Mouse (Mus musculus) kidney, postnatal 0 days (tissue): ENCODE measurements around the gene Srsf4. TPM values are rescaled to one million over a fixed set of nuclear protein-coding genes. Genes with fewer than 3 reads are reported as not detected.
A peak's percentile ranks its signal among the peaks of the same experiment; 100 is the strongest.

ENCODE experiments used
- ATAC-seq: fragments of 200-750 bp; cut with Nextera tagmentation; replicated peaks from 2 replicates; pipeline ENCODE4 v1.8.0; 2017; ENCODE audit warnings: low read depth, moderate number of reproducible peaks, moderate TSS enrichment, moderate library complexity; ENCODE audit not compliant: low FRiP score
- DNase-seq: peaks from one replicate; pipeline ENCODE4 v3.0.0-alpha.2; 2016; ENCODE audit warnings: low spot score
- H3K27ac ChIP-seq: fragments of 300-500 bp; sonication (generic); 2 replicates; pipeline ENCODE4 v1.5.1; 2014; ENCODE audit warnings: mild to moderate bottlenecking
- H3K27me3 ChIP-seq: fragments of 300-500 bp; sonication (generic); 2 replicates; pipeline ENCODE4 v1.6.1; 2014; ENCODE audit warnings: low read length, mixed read lengths; ENCODE audit not compliant: insufficient read depth
- H3K36me3 ChIP-seq: fragments of 300-500 bp; sonication (generic); 2 replicates; pipeline ENCODE4 v1.6.1; 2014; ENCODE audit warnings: low read length, mixed read lengths; ENCODE audit not compliant: insufficient read depth
- H3K4me1 ChIP-seq: fragments of 300-500 bp; sonication (generic); replicated peaks from 2 replicates; pipeline ENCODE4 v1.6.1; 2014; ENCODE audit warnings: antibody characterized with exemption, low read length, mixed read lengths; ENCODE audit not compliant: insufficient read depth
- H3K4me2 ChIP-seq: fragments of 300-500 bp; sonication (generic); 2 replicates; pipeline ENCODE4 v1.6.1; 2014; ENCODE audit warnings: mild to moderate bottlenecking, low read length, moderate library complexity, mixed read lengths
- H3K4me3 ChIP-seq: fragments of 300-500 bp; sonication (generic); replicated peaks from 2 replicates; pipeline ENCODE4 v1.5.1; 2014; ENCODE audit warnings: low read depth, low read length
- H3K9ac ChIP-seq: fragments of 300-500 bp; sonication (generic); 2 replicates; pipeline ENCODE4 v1.6.1; 2014; ENCODE audit warnings: low read depth, low read length
- H3K9me3 ChIP-seq: fragments of 300-500 bp; sonication (generic); replicated peaks from 2 replicates; pipeline ENCODE4 v1.6.1; 2016; ENCODE audit warnings: low read length, inconsistent platforms, mixed read lengths
- CTCF ChIP-seq: IDR thresholded peaks from 2 replicates; pipeline ENCODE4 v1.5.1; 2016; ENCODE audit warnings: antibody characterized with exemption, low read depth, mild to moderate bottlenecking, moderate library complexity
- WGBS: fragments of 180-500 bp; shearing (Covaris S2); extraction: QIAGEN DNeasy Blood & Tissue Kit; methylation state at CpG from one replicate; pipeline ENCODE4 v1.1.7; 2014; 5-methylcytosine and 5-hydroxymethylcytosine counted together
- polyA plus RNA-seq: library from polyadenylated mRNA; unstranded; fragments of >200 nt; fragmentation: Nextera tagmentation; extraction: Ambion mirVana; gene quantifications from 2 replicates; pipeline ENCODE4 v1.2.1, GENCODE M21; 2015

Srsf4 gene
- 76.1 and 81.0 TPM in 2 replicates for polyA plus RNA-seq

DNA sequence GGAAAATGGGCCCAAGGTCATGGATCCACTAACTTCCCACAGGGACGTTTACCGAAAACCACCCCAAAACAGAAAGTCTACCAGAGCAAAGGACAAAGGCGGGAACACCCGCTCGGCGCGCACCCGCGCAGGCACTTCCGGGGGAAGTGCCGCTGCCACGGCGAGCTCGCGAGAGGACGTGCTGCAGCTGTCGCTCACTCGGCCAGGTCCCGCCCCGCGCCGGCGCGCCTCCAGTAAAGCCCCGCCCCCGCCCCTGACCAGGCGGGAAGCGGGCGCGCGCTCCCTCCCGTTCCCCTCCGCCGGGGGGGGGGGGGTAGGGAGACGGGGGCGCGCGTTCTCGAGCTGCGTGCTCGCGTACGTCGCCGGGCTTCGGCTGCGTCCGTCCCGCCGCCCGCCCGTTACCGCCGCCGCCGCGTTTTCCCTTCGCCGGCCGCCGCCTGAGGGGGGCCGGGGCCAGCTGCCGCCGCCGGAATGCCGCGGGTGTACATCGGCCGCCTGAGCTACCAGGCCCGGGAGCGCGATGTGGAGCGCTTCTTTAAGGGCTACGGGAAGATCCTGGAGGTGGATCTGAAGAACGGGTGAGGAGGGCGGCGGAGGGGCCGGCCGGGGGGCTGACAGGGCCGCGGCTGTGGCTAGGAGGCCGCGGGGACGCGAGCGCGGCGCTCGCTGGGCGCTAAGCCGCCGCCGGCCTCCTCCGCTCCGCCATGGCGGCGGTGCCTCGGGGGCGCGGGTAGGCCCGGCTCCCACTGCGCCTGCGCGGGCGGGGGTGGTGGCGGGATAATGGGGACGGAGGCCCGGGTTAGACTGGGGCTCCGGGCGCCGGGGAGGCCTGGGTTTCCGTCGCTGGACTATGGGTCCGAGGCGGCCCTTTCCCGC lies at the start of gene Srsf4:
Srsf4 (plus strand) TSS at position 325 of the 876 bp plus-strand sequence.
- peak within 1 kb of the TSS; percentile 99 for H3K27ac ChIP-seq
- peak within 1 kb of the TSS; percentile 71 for H3K4me3 ChIP-seq
- TF ChIP-seq CTCF: no peak
- H3K36me3 ChIP-seq: no peaks in the 10 kb centered on the region
- H3K4me1 ChIP-seq: peaks cover 22% of the 10 kb centered on the region
- H3K27me3 ChIP-seq: no peaks in the 10 kb centered on the region
- under 1% methylated on average over 80 of the region's 116 CpGs for WGBS
- DNase-seq (peak; percentile 96), ATAC-seq (peak; percentile 95)
- no peaks in the 10 kb centered on the region for H3K9me3 ChIP-seq
- peak within 1 kb of the TSS; percentile 98 for H3K9ac ChIP-seq
- H3K4me2 ChIP-seq: peak within 1 kb of the TSS; percentile 85

DNA sequence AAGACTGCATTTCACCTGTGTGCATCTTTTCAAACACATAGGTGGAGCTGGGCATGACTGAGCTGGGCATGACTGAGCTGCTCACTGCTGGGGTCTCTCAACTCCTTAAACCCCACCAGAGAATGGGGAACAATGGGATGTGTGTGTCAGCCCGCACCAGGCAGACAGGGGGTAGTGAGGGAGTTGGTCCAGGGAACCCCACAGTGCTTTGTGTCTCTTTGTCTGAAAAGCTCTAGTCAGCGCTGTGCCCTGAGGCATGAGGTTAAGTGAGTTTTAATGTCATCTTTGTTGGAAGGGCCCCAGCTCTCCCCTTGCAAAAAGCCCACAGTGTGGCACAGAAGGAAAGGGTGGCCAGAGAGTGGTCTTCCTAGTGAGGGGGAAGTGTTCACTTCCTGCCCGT lies 48.5 kb upstream of the Srsf4 start:
- Histone ChIP-seq H3K27ac (no peak overlapping the region), H3K4me3 (no peak overlapping the region), H3K27me3 (no peaks in the 10 kb centered on the region), H3K9me3 (no peaks in the 10 kb centered on the region), H3K36me3 (no peaks in the 10 kb centered on the region; the same call in 1 of the 2 replicates), H3K4me2 (no peak overlapping the region), H3K9ac (no peak overlapping the region), H3K4me1 (peaks cover 14% of the 10 kb centered on the region; the same call in 1 of the 2 replicates)
- 69% methylated on average over 3 of the region's 3 CpGs for WGBS
- no peak for TF ChIP-seq CTCF
- no peak for ATAC-seq
- DNase-seq: no peak

DNA sequence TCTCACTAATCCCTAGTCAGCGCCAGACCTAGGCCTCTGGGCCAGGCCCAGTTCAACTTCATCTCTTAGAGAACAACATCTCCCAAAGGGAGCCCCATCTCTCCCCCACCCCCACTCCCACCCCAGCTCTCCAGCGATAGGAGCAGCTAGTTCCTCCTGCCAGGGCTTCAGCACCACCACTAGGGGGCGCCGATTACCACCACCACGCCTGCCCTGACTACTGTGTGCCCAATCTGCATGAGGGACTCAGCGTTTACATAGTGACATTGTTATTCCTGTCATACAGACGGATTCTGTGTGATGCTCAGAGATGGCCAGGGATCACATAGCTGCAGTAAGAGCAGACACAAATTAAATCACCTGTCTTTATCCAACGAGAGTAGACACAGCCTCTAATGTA lies 47.6 kb upstream of the Srsf4 start:
- Histone ChIP-seq H3K9me3 (no peaks in the 10 kb centered on the region), H3K27me3 (no peaks in the 10 kb centered on the region), H3K9ac (no peak overlapping the region), H3K4me1 (peaks cover 14% of the 10 kb centered on the region; the same call in 1 of the 2 replicates), H3K27ac (no peak overlapping the region), H3K36me3 (no peaks in the 10 kb centered on the region), H3K4me3 (no peak overlapping the region), H3K4me2 (no peak overlapping the region)
- ATAC-seq (no peak), DNase-seq (no peak)
- peak; percentile 60 for TF ChIP-seq CTCF
- WGBS: 44% methylated on average over 8 of the region's 8 CpGs

DNA sequence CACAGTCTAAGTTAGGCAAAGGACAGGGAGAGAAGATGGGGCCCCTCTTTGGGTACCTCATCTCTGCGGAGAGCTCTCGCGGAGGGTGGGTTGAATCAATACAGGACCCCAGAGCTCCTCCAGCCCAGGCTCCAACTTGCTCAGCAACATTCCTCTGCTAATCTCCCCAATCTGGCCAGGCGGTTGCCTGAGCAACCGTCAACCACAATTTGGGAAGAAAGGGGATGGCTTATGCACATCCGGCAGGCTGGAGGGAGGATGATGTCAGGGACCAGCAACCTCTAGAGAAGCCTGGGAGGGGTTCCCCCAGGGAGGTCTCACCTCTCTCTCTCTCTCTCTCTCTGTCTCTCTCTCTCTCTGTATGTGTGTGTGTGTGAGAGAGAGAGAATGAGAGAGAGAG lies 46.5 kb upstream of the Srsf4 start:
- Histone ChIP-seq H3K4me3 (no peak overlapping the region), H3K27me3 (no peaks in the 10 kb centered on the region), H3K27ac (no peak overlapping the region), H3K36me3 (no peaks in the 10 kb centered on the region), H3K9ac (no peak overlapping the region), H3K4me2 (peak overlapping the region; percentile 27; the same call in 1 of the 2 replicates), H3K4me1 (peaks cover 14% of the 10 kb centered on the region; the same call in 1 of the 2 replicates), H3K9me3 (no peaks in the 10 kb centered on the region)
- ATAC-seq (peak; percentile 53; the same call in 1 of the 2 replicates), DNase-seq (peak; percentile 84)
- no peak for TF ChIP-seq CTCF
- 37% methylated on average over 6 of the region's 6 CpGs for WGBS

DNA sequence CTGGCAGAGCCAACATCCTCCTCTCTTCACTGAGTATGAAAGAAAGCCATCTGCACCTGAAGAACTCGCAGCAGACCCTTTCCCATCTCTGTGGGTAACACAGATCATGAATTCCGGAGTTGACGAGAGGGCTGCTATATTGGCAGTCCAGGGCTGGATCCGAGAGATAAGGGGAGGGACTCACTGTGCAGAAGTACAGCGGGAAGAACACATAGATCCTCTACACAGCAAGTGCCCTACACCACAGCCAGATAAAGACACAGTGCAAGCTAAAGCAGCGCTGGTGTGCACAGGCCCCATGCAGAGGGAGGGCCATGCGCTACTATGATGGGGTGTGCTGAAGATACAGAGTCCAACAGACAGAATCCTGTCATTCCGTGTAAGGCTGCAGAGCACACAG lies 44.3 kb upstream of the Srsf4 start:
- Histone ChIP-seq H3K9me3 (no peaks in the 10 kb centered on the region), H3K27ac (no peak overlapping the region), H3K36me3 (no peaks in the 10 kb centered on the region), H3K4me2 (no peak overlapping the region), H3K4me3 (no peak overlapping the region), H3K9ac (no peak overlapping the region), H3K27me3 (no peaks in the 10 kb centered on the region), H3K4me1 (peaks cover 16% of the 10 kb centered on the region; the same call in 1 of the 2 replicates)
- DNase-seq (no peak), ATAC-seq (no peak)
- 87% methylated on average over 8 of the region's 8 CpGs for WGBS
- no peak for TF ChIP-seq CTCF

DNA sequence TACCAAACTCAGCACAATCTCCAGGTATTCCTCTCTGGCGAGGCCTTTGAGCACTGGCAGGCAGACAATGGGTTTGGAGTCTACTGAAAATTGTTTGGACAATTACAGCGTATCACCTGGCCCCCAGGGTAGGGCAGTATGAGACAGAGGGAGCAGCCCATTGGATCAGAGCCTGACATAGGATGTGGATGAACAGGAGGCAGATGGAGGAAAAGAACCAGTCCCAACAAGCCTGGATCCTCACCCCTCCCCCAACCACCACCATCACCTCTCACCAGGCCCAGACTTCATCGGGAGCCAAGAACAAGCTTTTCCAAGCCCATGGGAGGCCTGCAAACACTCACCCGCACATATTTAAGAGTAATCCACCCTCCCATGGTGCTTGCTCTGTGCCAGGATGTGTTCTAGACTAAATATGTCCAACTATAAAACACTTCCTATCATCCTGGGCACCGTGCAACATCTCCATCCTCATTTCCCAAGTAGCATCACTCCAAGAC lies 41.8 kb upstream of the Srsf4 start:
- no peak for DNase-seq
- Histone ChIP-seq H3K4me3 (no peak overlapping the region), H3K36me3 (no peaks in the 10 kb centered on the region), H3K4me2 (no peak overlapping the region), H3K27me3 (no peaks in the 10 kb centered on the region), H3K9ac (no peak overlapping the region), H3K9me3 (no peaks in the 10 kb centered on the region), H3K4me1 (peaks cover 10% of the 10 kb centered on the region; the same call in 1 of the 2 replicates), H3K27ac (no peak overlapping the region)
- no peak for TF ChIP-seq CTCF
- WGBS: 74% methylated on average over 5 of the region's 5 CpGs
- ATAC-seq: no peak
